Mouse (Mus musculus) cerebellum, adult 2 months (tissue): ENCODE measurements around the gene Zfp11. TPM values are rescaled to one million over a fixed set of nuclear protein-coding genes. Genes with fewer than 3 reads are reported as not detected.
A peak's percentile ranks its signal among the peaks of the same experiment; 100 is the strongest.
"Not testable (repeated sequence)": the region's sequence is repeated elsewhere in the genome, so short reads cannot be mapped to it uniquely, and the experiment has no call there.

Experiments used
- DNase-seq, 2 experiments: peaks; one replicate each; pipeline ENCODE4 v3.0.0; 2021
- H3K27ac ChIP-seq: fragments of 200-500 bp; 2 replicates; pipeline ENCODE4 v1.5.1; 2012; ENCODE audit warnings: low read length, control low read depth, inconsistent platforms; ENCODE audit not compliant: insufficient read depth
- H3K27me3 ChIP-seq: fragments of 200-500 bp; 2 replicates; pipeline ENCODE4 v1.6.1; 2012; ENCODE audit warnings: inconsistent platforms, mild to moderate bottlenecking, low read length, moderate library complexity; ENCODE audit not compliant: control insufficient read depth, insufficient read depth
- H3K4me1 ChIP-seq: fragments of 200-500 bp; 2 replicates; pipeline ENCODE4 v1.6.1; 2011; ENCODE audit warnings: low read length; ENCODE audit not compliant: control insufficient read depth, insufficient read depth
- H3K4me3 ChIP-seq: fragments of 200-500 bp; replicated peaks from 2 replicates; pipeline ENCODE3; 2011; ENCODE audit warnings: mild to moderate bottlenecking, low read depth, low read length, control low read depth; ENCODE audit not compliant: insufficient read depth
- CTCF ChIP-seq: fragments of 200-500 bp; IDR thresholded peaks from 2 replicates; pipeline ENCODE4 v1.5.1; 2011; ENCODE audit warnings: low read depth, mild to moderate bottlenecking, control low read depth, low read length, moderate library complexity, borderline replicate concordance; ENCODE audit not compliant: insufficient read depth
- POLR2A ChIP-seq: fragments of 200-500 bp; IDR thresholded peaks from 2 replicates; pipeline ENCODE4 v1.6.1; 2011; ENCODE audit warnings: low read length, control low read depth, borderline replicate concordance; ENCODE audit not compliant: insufficient read depth
- WGBS: fragments of 180-500 bp; shearing (Covaris S2); methylation state at CpG from one replicate; pipeline ENCODE4 v1.1.7; 2018; 5-methylcytosine and 5-hydroxymethylcytosine counted together
- polyA plus RNA-seq: library from polyadenylated mRNA; depleted of rRNA; stranded (reverse); fragments of >200 nt; gene quantifications from 2 replicates; pipeline ENCODE4 v1.2.3, GENCODE M21; 2012; rRNA removed

Zfp11 gene
- polyA plus RNA-seq: 5.0 and 5.5 TPM in 2 replicates

DNA sequence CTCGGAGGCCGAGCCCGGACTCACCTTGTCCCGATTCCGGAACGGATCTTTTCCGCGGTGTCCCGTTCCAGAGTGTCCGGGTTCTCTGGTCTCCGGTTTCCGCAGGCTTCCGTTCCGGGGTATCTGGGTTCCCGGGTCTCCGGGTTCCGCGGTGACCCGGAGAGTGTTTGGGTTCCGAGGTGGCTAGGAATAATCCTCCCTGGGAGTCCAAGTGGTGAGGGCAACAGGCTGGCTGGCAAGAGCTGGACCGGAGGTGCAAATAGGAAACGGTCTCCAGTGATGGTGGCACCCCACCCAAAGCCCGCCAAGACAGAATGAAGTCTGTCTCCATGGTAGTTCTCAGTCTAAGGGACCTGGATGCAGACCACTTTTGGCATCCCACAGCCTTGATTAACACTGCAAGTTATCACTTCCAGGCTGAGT lies at the start of gene Zfp11:
Gene Zfp11, minus strand, starts transcription at position 64 of the 423 bp plus-strand sequence.
- Histone ChIP-seq H3K4me3 (peak within 1 kb of the TSS; percentile 59), H3K27me3 (no peaks in the 10 kb centered on the region), H3K27ac (peak within 1 kb of the TSS; percentile 82), H3K4me1 (no peaks in the 10 kb centered on the region)
- peak; percentile 86 to 92 for DNase-seq
- TF ChIP-seq CTCF (no peak), POLR2A (peak; percentile 93)
- WGBS: under 1% methylated on average over 23 of the region's 23 CpGs

DNA sequence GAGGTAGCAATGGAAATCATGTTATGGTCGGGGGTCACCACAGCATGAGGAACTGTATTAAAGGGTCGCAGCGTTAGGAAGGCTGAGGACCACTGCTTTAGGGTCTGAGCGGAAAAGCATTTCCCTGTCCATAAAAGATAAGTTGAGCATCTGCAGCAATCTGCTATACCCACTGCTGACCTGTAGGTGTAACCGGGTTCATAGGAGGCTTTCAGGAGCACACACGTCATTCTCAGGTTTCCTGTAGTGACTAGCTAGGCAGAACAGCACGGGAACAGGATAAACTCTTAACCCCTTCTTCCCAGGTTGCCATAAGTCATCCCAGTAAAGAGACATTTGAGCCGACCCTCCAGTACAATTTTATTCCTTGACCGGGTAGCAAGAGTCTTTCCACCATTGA lies 47.1 kb upstream of the Zfp11 start:
- H3K4me3 ChIP-seq: no peak overlapping the region
- 84% methylated on average over 9 of the region's 9 CpGs for WGBS
- no peak for TF ChIP-seq CTCF
- no peak for TF ChIP-seq POLR2A
- no peak overlapping the region for H3K27ac ChIP-seq
- no peaks in the 10 kb centered on the region for H3K27me3 ChIP-seq
- no peaks in the 10 kb centered on the region for H3K4me1 ChIP-seq
- no peak for DNase-seq

DNA sequence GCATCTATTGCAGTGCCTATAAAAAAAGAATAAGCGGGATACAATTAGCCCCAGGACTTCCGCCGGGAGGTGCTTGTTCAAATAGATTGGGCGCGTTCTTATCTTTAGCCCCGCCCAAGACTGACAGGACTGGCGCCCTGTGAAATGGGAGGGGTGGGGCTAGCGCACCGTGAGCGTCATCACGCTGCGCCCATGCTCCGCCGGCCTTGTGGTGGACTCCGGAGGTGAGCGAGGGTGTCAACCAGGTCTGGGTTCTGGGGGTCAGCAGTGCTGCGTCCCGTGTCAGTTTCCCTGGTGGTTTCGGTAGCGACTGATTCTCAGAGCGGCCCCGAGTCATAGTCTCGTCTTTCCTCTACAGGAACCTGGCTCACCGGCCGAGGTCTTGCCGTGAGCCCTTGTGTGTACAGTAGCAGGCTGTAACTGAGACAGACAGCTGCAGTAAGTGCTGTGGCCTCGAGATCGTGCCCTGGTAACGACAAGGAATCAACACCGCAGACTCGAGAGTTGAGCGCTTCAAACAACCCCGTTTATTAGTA lies 45.5 kb upstream of the Zfp11 start, which contains the start of gene Mrps17:
Gene Mrps17, plus strand, starts transcription at position 172 of the 536 bp plus-strand sequence.
- Histone ChIP-seq H3K27me3 (no peaks in the 10 kb centered on the region), H3K27ac (peak within 1 kb of the TSS; percentile 2; the same call in 1 of the 2 replicates), H3K4me3 (peak within 1 kb of the TSS; percentile 70), H3K4me1 (no peaks in the 10 kb centered on the region)
- TF ChIP-seq POLR2A: peak; percentile 98
- TF ChIP-seq CTCF: no peak
- under 1% methylated on average over 33 of the region's 33 CpGs for WGBS
- DNase-seq: peak; percentile 93 to 94

DNA sequence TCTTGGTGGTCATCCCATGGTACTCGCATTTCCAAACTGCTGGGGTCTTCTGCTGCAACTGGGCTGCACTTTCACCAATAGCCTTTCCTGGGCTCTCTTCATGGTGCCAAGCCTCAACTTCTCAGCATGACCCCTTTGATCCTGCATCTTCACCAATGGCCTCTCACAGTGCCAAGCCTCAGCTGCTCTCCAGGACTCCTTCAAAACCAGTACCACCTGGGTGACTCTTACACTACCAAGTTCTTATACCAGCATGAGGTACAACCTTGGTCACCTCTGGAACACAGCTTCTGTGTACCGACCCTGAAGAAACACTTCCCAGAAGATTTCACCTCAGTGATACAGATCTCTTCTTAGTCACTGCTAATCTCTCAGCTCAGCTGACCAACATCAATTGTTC lies 38.5 kb upstream of the Zfp11 start, which contains the start of gene Sept14:
Gene Sept14, minus strand, starts transcription at position 101 of the 400 bp plus-strand sequence.
- H3K4me1 ChIP-seq: no peaks in the 10 kb centered on the region
- no peak for DNase-seq
- H3K4me3 ChIP-seq: no peak within 1 kb of the TSS
- no peaks in the 10 kb centered on the region for H3K27me3 ChIP-seq
- TF ChIP-seq POLR2A (no peak), CTCF (no peak)
- WGBS: 55% methylated on average over 2 of the region's 2 CpGs
- H3K27ac ChIP-seq: no peak within 1 kb of the TSS

DNA sequence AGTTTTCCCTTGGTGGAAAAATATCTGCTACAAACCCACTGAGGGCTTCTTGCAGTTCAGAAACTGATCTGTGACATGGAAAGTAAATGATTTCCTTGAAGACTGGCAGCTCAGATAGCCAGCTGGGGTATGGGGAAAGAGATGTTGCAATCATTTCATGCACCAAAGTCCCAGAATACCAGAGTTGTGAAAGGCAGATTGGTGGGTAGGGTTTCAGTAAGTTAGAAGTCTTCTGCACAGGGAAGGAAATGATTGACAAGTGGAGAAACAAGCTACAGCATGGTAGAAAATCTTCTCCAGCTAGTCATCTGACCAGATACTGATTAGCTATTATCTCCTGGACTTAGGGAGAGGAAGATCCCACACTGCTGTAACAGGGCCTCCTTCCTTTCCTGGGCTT lies 33.5 kb upstream of the Zfp11 start:
- TF ChIP-seq POLR2A (no peak), CTCF (no peak)
- no peaks in the 10 kb centered on the region; the same call in 1 of the 2 replicates for H3K27me3 ChIP-seq
- no peak for DNase-seq
- no peak overlapping the region for H3K27ac ChIP-seq
- no peaks in the 10 kb centered on the region for H3K4me1 ChIP-seq
- H3K4me3 ChIP-seq: no peak overlapping the region

DNA sequence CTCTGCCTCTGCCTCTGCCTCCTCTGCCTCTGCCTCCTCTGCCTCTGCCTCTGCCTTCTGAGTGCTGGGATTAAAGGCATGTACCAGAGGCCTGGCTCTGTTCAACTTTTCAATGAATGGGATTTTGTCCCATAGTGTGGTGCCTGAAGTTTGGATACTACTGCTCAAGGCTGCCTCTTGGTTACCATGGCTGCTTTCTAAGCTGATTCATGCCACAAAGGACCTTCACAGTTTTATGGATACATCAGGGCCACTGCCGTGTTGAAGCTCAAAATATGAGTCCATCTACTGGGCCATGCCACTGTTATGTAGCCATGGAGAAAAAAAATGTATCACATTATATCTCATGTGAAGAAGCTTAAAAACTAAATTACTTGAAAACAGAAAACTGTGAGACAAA lies 31.8 kb upstream of the Zfp11 start:
- DNase-seq: no peak
- 58% methylated on average over 1 of the region's 1 CpGs for WGBS
- H3K4me3 ChIP-seq: no peak overlapping the region
- TF ChIP-seq CTCF (no peak), POLR2A (no peak)
- H3K4me1 ChIP-seq: no peaks in the 10 kb centered on the region
- H3K27me3 ChIP-seq: no peaks in the 10 kb centered on the region; the same call in 1 of the 2 replicates
- H3K27ac ChIP-seq: no peak overlapping the region

DNA sequence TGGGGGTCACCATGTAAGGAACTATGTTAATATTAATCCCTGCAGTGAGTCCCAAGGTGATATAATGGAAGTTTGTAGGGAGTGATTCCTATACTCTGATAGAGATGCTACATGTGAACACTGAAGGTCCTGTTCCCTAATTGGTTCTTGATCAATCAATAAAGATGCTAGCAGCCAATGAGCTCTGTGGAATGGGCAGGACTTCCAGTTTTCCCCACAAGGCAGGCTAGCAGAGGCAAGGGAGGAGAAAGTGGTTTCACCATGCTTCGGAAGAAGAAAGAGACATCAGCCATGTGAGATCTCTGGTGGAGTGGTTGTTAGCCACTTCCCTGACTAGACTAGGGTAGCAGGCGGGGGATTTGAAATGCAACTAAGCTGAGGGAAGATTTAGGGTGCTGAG lies 30.6 kb upstream of the Zfp11 start:
- no peak for DNase-seq
- H3K4me1 ChIP-seq: no peaks in the 10 kb centered on the region
- no peak overlapping the region for H3K27ac ChIP-seq
- no peaks in the 10 kb centered on the region; the same call in 1 of the 2 replicates for H3K27me3 ChIP-seq
- H3K4me3 ChIP-seq: no peak overlapping the region
- TF ChIP-seq CTCF: no peak
- TF ChIP-seq POLR2A: no peak
- WGBS: 21% methylated on average over 2 of the region's 2 CpGs

DNA sequence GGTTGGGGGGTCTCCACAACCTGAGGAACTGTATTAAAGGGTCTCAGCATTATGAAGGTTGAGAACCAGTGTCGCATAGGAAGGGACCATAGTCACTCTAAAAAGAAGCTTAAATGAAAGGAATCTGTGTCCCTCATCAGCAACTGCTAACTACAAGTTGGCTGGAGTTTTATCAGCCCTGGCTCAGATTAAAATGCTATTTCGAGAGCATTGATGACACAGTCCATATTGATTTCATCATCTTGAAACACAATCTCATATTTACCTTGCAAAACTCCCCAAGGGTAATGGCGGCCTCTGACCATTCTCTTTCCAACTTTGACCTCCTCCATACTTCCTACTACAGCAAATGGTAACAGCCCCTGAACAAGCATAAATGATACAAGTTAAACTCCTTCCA lies 20.6 kb upstream of the Zfp11 start:
- DNase-seq: no peak
- TF ChIP-seq POLR2A (no peak), CTCF (no peak)
- WGBS: 83% methylated on average over 3 of the region's 3 CpGs
- H3K4me1 ChIP-seq: no peaks in the 10 kb centered on the region
- H3K27me3 ChIP-seq: no peaks in the 10 kb centered on the region
- H3K27ac ChIP-seq: no peak overlapping the region
- H3K4me3 ChIP-seq: no peak overlapping the region

DNA sequence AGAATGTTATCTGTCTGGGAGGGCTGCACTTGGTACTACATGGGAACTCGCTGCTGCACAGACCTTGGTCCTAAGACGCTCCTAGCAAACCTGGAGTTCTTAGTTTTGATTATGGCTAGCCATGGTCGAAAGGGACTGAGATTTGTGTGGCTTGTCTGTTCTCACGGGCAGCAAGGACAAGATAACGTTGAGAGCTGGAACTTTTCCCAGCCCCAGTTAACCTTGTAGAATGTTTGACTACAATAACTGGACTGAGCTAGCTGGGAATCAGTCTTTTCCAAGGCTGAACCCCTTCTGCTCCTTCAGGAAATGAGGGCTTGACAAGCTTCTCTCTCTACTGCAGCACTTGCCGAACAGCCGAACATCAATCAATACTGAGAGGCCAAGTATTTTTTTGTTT lies 17.7 kb upstream of the Zfp11 start:
- WGBS: 82% methylated on average over 7 of the region's 7 CpGs
- TF ChIP-seq POLR2A (no peak), CTCF (no peak)
- H3K4me3 ChIP-seq: no peak overlapping the region

DNA sequence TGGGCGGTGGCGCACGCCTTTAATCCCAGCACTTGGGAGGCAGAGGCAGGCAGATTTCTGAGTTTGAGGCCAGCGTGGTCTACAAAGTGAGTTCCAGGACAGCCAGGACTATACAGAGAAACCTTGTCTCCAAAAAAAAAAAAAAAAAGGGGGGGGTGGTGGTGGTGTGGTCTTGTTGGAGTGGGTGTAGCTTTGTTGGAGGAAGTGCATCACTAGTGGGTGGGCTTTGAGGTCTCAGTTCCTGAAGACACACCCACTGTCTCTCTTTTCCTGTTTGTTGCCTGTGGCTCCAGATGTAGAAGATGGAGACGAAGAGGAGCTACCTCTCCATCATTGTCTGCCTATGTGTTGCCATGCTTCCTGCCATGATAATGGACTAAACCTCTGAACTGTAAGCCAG lies 15.2 kb upstream of the Zfp11 start:
- not testable (repeated sequence) for H3K27me3 ChIP-seq, H3K4me1 ChIP-seq, H3K4me3 ChIP-seq, DNase-seq, H3K27ac ChIP-seq
- WGBS: 92% methylated on average over 5 of the region's 5 CpGs

More for the DNA sequence above, 17.7 kb upstream of the Zfp11 start:
- H3K4me1 ChIP-seq: no peaks in the 10 kb centered on the region
- DNase-seq: no peak
- H3K27me3 ChIP-seq: no peaks in the 10 kb centered on the region
- H3K27ac ChIP-seq: no peak overlapping the region
